Mouse (Mus musculus): ENCODE data around the gene Iah1. TPM values are rescaled to one million over a fixed set of nuclear protein-coding genes. Genes with fewer than 3 reads are reported as not detected.

Iah1 gene
- total RNA-seq, 2 experiments from 2014 or later: 10.6 to 14.3 TPM

- no peak for DNase-seq (ENCODE audit: low spot score in 2 of 2)
- H3K4me3 ChIP-seq: no peak overlapping the region
- H3K27ac ChIP-seq: no peak overlapping the region
- no peak for TF ChIP-seq CTCF (conservative IDR thresholded peaks at IDR 0.05)
Observed at GRCm38 (mm10) chr12:21324101-21324500, 7.9 kb downstream of the Iah1 start.

DNA sequence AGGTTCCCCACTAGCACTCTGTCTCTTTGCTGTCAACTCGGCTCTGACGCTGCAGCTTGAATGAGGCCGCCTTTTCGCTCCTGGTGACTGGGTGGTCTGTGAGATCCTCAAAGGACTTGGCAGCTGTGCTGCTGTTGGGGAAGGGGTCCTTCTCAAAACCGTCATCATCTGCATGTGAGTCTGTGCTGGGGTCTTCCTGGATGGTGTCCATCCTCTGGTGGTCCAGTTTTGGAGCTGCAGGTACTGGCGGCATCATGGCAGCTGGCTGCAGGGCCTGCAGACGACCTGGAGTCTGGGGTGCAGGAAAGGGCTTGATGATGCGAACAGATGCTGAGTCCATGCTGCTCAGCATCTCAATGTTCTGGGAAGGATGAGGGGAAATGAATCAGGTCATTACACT lies 9.1 kb downstream of the Iah1 start:
- no peak overlapping the region for H3K4me3 ChIP-seq
- no peak for TF ChIP-seq CTCF (conservative IDR thresholded peaks at IDR 0.05)
- DNase-seq (ENCODE audit: low spot score in 2 of 2): no peak
- no peak overlapping the region for H3K27ac ChIP-seq

DNA sequence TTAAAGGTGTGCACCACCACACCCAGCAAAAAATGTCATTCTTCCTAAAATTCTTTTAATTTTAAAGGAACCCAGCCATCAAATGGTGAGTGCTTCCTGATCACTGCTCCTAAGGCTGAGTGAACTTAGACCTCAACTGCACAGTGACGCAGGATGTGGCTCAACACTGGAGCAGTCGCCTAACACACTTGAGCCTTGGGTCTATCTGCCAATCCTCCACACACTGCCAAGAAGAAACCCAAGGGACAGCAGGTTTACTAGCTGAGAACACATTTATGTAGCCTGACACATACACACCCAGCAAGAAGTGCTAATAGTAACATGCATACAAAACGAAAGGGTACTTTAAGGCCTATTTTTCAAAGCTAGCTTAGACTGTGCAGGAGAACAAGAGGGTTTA lies 10.1 kb downstream of the Iah1 start:
- Histone ChIP-seq H3K27ac (no peak overlapping the region), H3K4me3 (no peak overlapping the region)
- DNase-seq (ENCODE audit: low spot score in 2 of 2): no peak
- TF ChIP-seq CTCF (conservative IDR thresholded peaks at IDR 0.05): no peak

GRCm38 (mm10) chr12:21329661-21330400 lies 13.6 kb downstream of the Iah1 start:
- Histone ChIP-seq H3K27ac (no peak overlapping the region), H3K4me3 (no peak overlapping the region)
- TF ChIP-seq CTCF (conservative IDR thresholded peaks at IDR 0.05): no peak
- no peak for DNase-seq (ENCODE audit: low spot score in 2 of 2)

- Histone ChIP-seq H3K4me3 (no peak overlapping the region), H3K27ac (no peak overlapping the region)
- TF ChIP-seq CTCF (conservative IDR thresholded peaks at IDR 0.05): no peak
- DNase-seq (ENCODE audit: low spot score in 2 of 2): no peak
Observed at GRCm38 (mm10) chr12:21330961-21331576, 14.9 kb downstream of the Iah1 start.

GRCm38 (mm10) chr12:21331711-21332110 lies 15.5 kb downstream of the Iah1 start:
- Histone ChIP-seq H3K4me3 (no peak overlapping the region), H3K27ac (no peak overlapping the region)
- TF ChIP-seq CTCF (conservative IDR thresholded peaks at IDR 0.05): no peak
- DNase-seq (ENCODE audit: low spot score in 2 of 2): no peak

DNA sequence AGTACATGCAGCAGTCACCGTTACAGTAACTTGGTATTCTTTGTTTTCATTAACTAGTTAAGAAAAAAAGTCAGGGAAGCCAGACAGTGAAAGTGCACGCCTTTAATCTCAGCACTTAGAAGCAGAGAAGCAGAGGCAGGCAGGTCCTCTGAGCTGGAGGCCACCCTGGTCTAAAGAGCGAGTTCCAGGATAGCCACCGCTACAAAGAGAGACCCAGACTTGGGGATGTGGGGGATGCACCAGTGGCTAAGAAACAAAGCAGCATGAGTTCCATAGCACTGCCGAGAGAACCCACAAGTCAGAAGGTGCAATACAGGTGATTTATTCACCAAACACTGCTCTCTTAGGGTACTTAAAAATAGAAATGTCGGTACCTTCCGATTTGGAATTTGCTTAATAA lies 16.8 kb downstream of the Iah1 start:
- DNase-seq (ENCODE audit: low spot score in 2 of 2): no peak
- no peak for TF ChIP-seq CTCF (conservative IDR thresholded peaks at IDR 0.05)
- H3K4me3 ChIP-seq: no peak overlapping the region
- H3K27ac ChIP-seq: no peak overlapping the region

DNA sequence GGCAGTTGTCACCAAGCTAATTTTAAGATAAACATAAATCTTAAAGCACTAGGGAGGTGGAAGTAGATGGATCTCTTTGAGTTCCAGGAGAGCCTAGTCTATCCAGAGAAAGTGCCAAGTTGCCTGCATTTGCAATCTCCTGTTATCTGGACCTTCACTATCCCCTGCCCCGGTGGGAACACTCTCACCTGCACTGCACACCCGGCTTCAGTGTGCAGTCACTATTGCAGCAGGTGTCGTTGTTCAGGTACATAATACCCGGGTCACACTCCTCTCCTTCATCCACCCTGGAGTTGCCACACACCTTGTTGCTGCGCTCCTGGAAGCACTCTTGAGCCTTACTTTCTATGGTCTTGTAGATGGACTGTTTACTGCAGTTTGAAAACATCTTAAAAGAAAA lies 17.6 kb downstream of the Iah1 start:
- Histone ChIP-seq H3K27ac (no peak overlapping the region), H3K4me3 (no peak overlapping the region)
- DNase-seq (ENCODE audit: low spot score in 2 of 2): no peak
- TF ChIP-seq CTCF (conservative IDR thresholded peaks at IDR 0.05): no peak

DNA sequence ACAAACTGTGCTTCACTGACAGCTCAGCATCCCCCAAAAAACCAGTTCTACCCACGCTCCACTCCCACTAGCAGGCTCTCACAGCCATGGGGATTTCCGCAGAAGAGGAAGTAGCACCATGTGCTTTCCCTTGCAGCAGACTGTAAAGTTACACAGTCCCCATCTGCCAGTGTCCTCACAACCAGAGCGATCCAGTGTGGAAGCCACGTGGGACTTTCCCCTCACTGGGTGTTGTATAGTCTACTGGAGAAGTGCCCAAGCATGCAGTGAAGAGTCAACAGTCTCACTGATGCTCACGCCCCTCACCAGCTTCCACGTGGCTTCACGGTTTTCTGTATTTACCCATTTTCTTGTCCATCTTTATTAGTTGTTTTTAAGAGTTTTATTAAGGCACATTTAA lies 19.7 kb downstream of the Iah1 start:
- TF ChIP-seq CTCF (conservative IDR thresholded peaks at IDR 0.05): no peak
- H3K4me3 ChIP-seq: no peak overlapping the region
- peak; percentile 74 to 81 for DNase-seq (ENCODE audit: low spot score in 2 of 2)
- H3K27ac ChIP-seq: no peak overlapping the region

GRCm38 (mm10) chr12:21337171-21337570 lies 21.0 kb downstream of the Iah1 start:
- no peak for TF ChIP-seq CTCF (conservative IDR thresholded peaks at IDR 0.05)
- Histone ChIP-seq H3K4me3 (no peak overlapping the region), H3K27ac (no peak overlapping the region)
- DNase-seq (ENCODE audit: low spot score in 2 of 2): no peak

- no peak overlapping the region for H3K27ac ChIP-seq
- no peak for DNase-seq (ENCODE audit: low spot score in 2 of 2)
- H3K4me3 ChIP-seq: no peak overlapping the region
- no peak for TF ChIP-seq CTCF (conservative IDR thresholded peaks at IDR 0.05)
Observed at GRCm38 (mm10) chr12:21340674-21341073, 24.5 kb downstream of the Iah1 start.

GRCm38 (mm10) chr12:21346972-21347371 lies 30.8 kb downstream of the Iah1 start:
- 0 out of 2 replicates have a peak overlapping the region, but pooled peaks have one; percentile 3 for H3K27ac ChIP-seq
- H3K4me3 ChIP-seq: no peak overlapping the region
- no peak for DNase-seq (ENCODE audit: low spot score in 2 of 2)
- no peak for TF ChIP-seq CTCF (conservative IDR thresholded peaks at IDR 0.05)

DNA sequence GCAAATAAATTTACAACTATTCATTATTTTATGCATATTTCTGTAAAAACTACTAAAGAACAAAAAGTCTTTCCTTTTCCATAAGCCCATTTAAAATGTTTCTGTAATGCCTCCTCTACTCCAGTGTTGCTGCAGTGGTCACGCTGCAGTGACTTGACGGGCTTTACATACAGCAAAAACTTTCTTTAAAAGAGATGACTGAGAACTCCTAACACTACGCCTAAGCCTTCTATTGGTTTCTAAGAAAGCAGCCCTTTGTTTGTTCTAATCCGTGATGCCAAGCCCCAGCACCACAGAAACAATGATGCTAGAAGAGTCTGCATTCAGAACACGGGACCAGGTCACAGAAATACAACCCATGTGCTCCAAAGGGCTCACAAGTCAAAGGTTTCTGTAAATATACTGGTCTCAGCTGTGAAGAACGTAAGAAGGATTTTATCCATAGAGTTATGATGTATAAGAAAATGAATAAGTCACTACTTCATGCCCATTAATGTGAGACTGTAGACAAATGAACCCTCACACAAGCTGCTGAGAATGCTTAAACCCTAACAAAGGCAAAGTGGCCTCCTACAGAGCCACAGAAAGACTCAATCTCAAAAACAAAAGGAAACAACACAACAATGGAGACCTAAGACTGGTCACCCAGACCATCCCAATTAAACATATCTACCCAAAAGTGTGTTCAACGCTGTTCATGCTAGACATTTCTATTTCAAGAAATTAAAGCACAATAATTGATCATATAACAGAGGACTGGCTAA lies 34.1 kb downstream of the Iah1 start:
- no peak overlapping the region for H3K4me3 ChIP-seq
- no peak for TF ChIP-seq CTCF (conservative IDR thresholded peaks at IDR 0.05)
- DNase-seq (ENCODE audit: low spot score in 2 of 2): no peak

More for the DNA sequence above, 34.1 kb downstream of the Iah1 start:
- H3K27ac ChIP-seq: no peak overlapping the region
